Mouse (Mus musculus): Measurements from ENCODE around the gene Uts2. TPM values are rescaled to one million over a fixed set of nuclear protein-coding genes. Genes with fewer than 3 reads are reported as not detected.

Uts2 gene
- polyA plus RNA-seq, 1 experiment from 2014 or later, result not detected

Other genes with a start within 250 kb of the Uts2 start
- 32.3 and 33.4 TPM in 2 replicates for gene Errfi1, start 143.2 kb upstream of the Uts2 start, polyA plus RNA-seq (2015; fragmentation: Nextera tagmentation; extraction: Ambion mirVana)
- gene Park7, start 82.7 kb upstream of the Uts2 start, polyA plus RNA-seq (2015; fragmentation: Nextera tagmentation; extraction: Ambion mirVana), result 411 and 424 TPM in 2 replicates
- 0.98 and 1.2 TPM in 2 replicates for gene Tnfrsf9, start 82.5 kb upstream of the Uts2 start, polyA plus RNA-seq (2015; fragmentation: Nextera tagmentation; extraction: Ambion mirVana)
- 5.6 and 5.7 TPM in 2 replicates for gene Per3, start 47.6 kb downstream of the Uts2 start, polyA plus RNA-seq (2015; fragmentation: Nextera tagmentation; extraction: Ambion mirVana)
- 129 and 133 TPM in 2 replicates for gene Vamp3, start 60.9 kb downstream of the Uts2 start, polyA plus RNA-seq (2015; fragmentation: Nextera tagmentation; extraction: Ambion mirVana)
- gene Gm13090, start 92.5 kb downstream of the Uts2 start, polyA plus RNA-seq (2015; fragmentation: Nextera tagmentation; extraction: Ambion mirVana), result not detected in 2 replicates